Mouse (Mus musculus) limb, embryonic 11.5 days (tissue): ENCODE results near the gene Trp63. TPM values are rescaled to one million over a fixed set of nuclear protein-coding genes. Genes with fewer than 3 reads are reported as not detected.

Experiments used
- ATAC-seq: fragments of 200-750 bp; cut with Nextera tagmentation; 2 replicates; pipeline ENCODE4 v1.8.0; 2017; ENCODE audit warnings: low read depth; ENCODE audit not compliant: insufficient number of reproducible peaks, low FRiP score, low TSS enrichment
- DNase-seq: peaks from one replicate; pipeline ENCODE4 v3.0.0-alpha.2; 2015; ENCODE audit warnings: low spot score
- H3K27ac ChIP-seq: fragments of 300-500 bp; sonication (generic); replicated peaks from 2 replicates; pipeline ENCODE4 v1.5.1; 2014; ENCODE audit warnings: low read depth, mild to moderate bottlenecking, low read length
- H3K27me3 ChIP-seq: fragments of 300-500 bp; sonication (generic); 2 replicates; pipeline ENCODE4 v1.6.1; 2014; ENCODE audit warnings: mild to moderate bottlenecking, low read length, mixed read lengths; ENCODE audit not compliant: control insufficient read depth, insufficient read depth
- H3K36me3 ChIP-seq: fragments of 300-500 bp; sonication (generic); 2 replicates; pipeline ENCODE4 v1.6.1; 2014; ENCODE audit warnings: mild to moderate bottlenecking, low read length, moderate library complexity, mixed read lengths; ENCODE audit not compliant: control insufficient read depth, insufficient read depth
- H3K4me1 ChIP-seq: fragments of 300-500 bp; sonication (generic); 2 replicates; pipeline ENCODE4 v1.6.1; 2014; ENCODE audit warnings: low read length, mixed read lengths; ENCODE audit not compliant: control insufficient read depth, insufficient read depth
- H3K4me2 ChIP-seq: fragments of 300-500 bp; sonication (generic); 2 replicates; pipeline ENCODE4 v1.6.1; 2014; ENCODE audit warnings: low read depth, mild to moderate bottlenecking, moderate library complexity; ENCODE audit not compliant: severe bottlenecking
- H3K4me3 ChIP-seq: fragments of 300-500 bp; sonication (generic); 2 replicates; pipeline ENCODE4 v1.5.1; 2014; ENCODE audit warnings: low read depth, low read length
- H3K9ac ChIP-seq: fragments of 300-500 bp; sonication (generic); 2 replicates; pipeline ENCODE4 v1.6.1; 2014; ENCODE audit warnings: mild to moderate bottlenecking, low read length
- H3K9me3 ChIP-seq: fragments of 300-500 bp; sonication (generic); 2 replicates; pipeline ENCODE4 v1.6.1; 2016; ENCODE audit warnings: low read length; ENCODE audit not compliant: control insufficient read depth
- WGBS: fragments of 180-500 bp; shearing (Covaris S2); extraction: QIAGEN DNeasy Blood & Tissue Kit; methylation state at CpG from one replicate; pipeline ENCODE4 v1.1.7; 2014; 5-methylcytosine and 5-hydroxymethylcytosine counted together
- polyA plus RNA-seq: library from polyadenylated mRNA; unstranded; fragments of >200 nt; fragmentation: Nextera tagmentation; extraction: Ambion mirVana; gene quantifications from 2 replicates; pipeline ENCODE4 v1.2.1, GENCODE M21; 2014

Gene Trp63
- polyA plus RNA-seq, 1 experiment from 2014 or later, result 18.6 TPM

- Histone ChIP-seq H3K27ac (no peak overlapping the region), H3K36me3 (no peaks in the 10 kb centered on the region), H3K9me3 (no peaks in the 10 kb centered on the region), H3K4me3 (no peak overlapping the region), H3K9ac (no peak overlapping the region), H3K27me3 (no peaks in the 10 kb centered on the region), H3K4me1 (no peaks in the 10 kb centered on the region), H3K4me2 (no peak overlapping the region)
- WGBS, result 3% methylated on average over 5 of the region's 5 CpGs
- no peak for DNase-seq
- no peak for ATAC-seq
These were observed 7.0 kb downstream of the Trp63 start for GRCm38 (mm10) chr16:25690612-25691011.

- Histone ChIP-seq H3K27me3 (no peaks in the 10 kb centered on the region), H3K4me2 (no peak overlapping the region), H3K4me1 (no peaks in the 10 kb centered on the region), H3K9me3 (no peaks in the 10 kb centered on the region), H3K9ac (no peak overlapping the region), H3K4me3 (no peak overlapping the region), H3K36me3 (no peaks in the 10 kb centered on the region), H3K27ac (no peak overlapping the region)
- WGBS, result 93% methylated on average over 2 of the region's 2 CpGs
- no peak for ATAC-seq
- no peak for DNase-seq
These were observed 17.7 kb downstream of the Trp63 start for GRCm38 (mm10) chr16:25701252-25701651.

GRCm38 (mm10) chr16:25706260-25706659 lies 22.7 kb downstream of the Trp63 start:
- Histone ChIP-seq H3K4me1 (no peaks in the 10 kb centered on the region), H3K9ac (no peak overlapping the region), H3K4me2 (no peak overlapping the region), H3K9me3 (no peaks in the 10 kb centered on the region), H3K27ac (no peak overlapping the region), H3K36me3 (no peaks in the 10 kb centered on the region), H3K4me3 (no peak overlapping the region), H3K27me3 (no peaks in the 10 kb centered on the region)
- DNase-seq, result no peak
- no peak for ATAC-seq

- no peak overlapping the region for H3K9ac ChIP-seq
- H3K4me1 ChIP-seq, result no peaks in the 10 kb centered on the region
- no peak overlapping the region for H3K4me3 ChIP-seq
- 84% methylated on average over 3 of the region's 3 CpGs for WGBS
- DNase-seq (no peak), ATAC-seq (no peak)
- no peaks in the 10 kb centered on the region for H3K9me3 ChIP-seq
- no peaks in the 10 kb centered on the region for H3K36me3 ChIP-seq
- H3K27me3 ChIP-seq, result no peaks in the 10 kb centered on the region
- H3K4me2 ChIP-seq, result no peak overlapping the region
- H3K27ac ChIP-seq, result no peak overlapping the region
These were observed 32.2 kb downstream of the Trp63 start for GRCm38 (mm10) chr16:25715790-25716189.

GRCm38 (mm10) chr16:25723131-25723530 lies 39.6 kb downstream of the Trp63 start:
- no peak for DNase-seq
- no peaks in the 10 kb centered on the region for H3K4me1 ChIP-seq
- H3K4me3 ChIP-seq, result no peak overlapping the region
- H3K27ac ChIP-seq, result no peak overlapping the region
- H3K4me2 ChIP-seq, result no peak overlapping the region
- ATAC-seq, result no peak
- no peaks in the 10 kb centered on the region for H3K9me3 ChIP-seq
- H3K9ac ChIP-seq, result no peak overlapping the region
- no peaks in the 10 kb centered on the region for H3K36me3 ChIP-seq
- 80% methylated on average over 5 of the region's 5 CpGs for WGBS
- no peaks in the 10 kb centered on the region for H3K27me3 ChIP-seq

GRCm38 (mm10) chr16:25727001-25727400 lies 43.4 kb downstream of the Trp63 start:
- Histone ChIP-seq H3K9me3 (no peaks in the 10 kb centered on the region), H3K27me3 (no peaks in the 10 kb centered on the region), H3K9ac (no peak overlapping the region), H3K4me3 (no peak overlapping the region), H3K27ac (no peak overlapping the region), H3K4me2 (no peak overlapping the region), H3K36me3 (no peaks in the 10 kb centered on the region), H3K4me1 (no peaks in the 10 kb centered on the region)
- WGBS, result 93% methylated on average over 5 of the region's 5 CpGs
- DNase-seq (no peak), ATAC-seq (no peak)

GRCm38 (mm10) chr16:25727957-25728506 lies 44.5 kb downstream of the Trp63 start:
- H3K4me1 ChIP-seq, result no peaks in the 10 kb centered on the region
- no peak overlapping the region for H3K27ac ChIP-seq
- WGBS, result 22% methylated on average over 7 of the region's 7 CpGs

GRCm38 (mm10) chr16:25736912-25737311 lies 53.3 kb downstream of the Trp63 start:
- Histone ChIP-seq H3K27ac (no peak overlapping the region), H3K4me2 (no peak overlapping the region), H3K27me3 (no peaks in the 10 kb centered on the region), H3K36me3 (no peaks in the 10 kb centered on the region), H3K4me3 (no peak overlapping the region), H3K9ac (no peak overlapping the region), H3K9me3 (no peaks in the 10 kb centered on the region), H3K4me1 (no peaks in the 10 kb centered on the region)
- no peak for ATAC-seq
- no peak for DNase-seq
- WGBS, result 76% methylated on average over 3 of the region's 3 CpGs

More at GRCm38 (mm10) chr16:25727957-25728506, 44.5 kb downstream of the Trp63 start:
- no peak overlapping the region for H3K4me3 ChIP-seq
- no peaks in the 10 kb centered on the region for H3K9me3 ChIP-seq
- no peak for ATAC-seq
- no peak for DNase-seq
- H3K4me2 ChIP-seq, result no peak overlapping the region
- no peaks in the 10 kb centered on the region for H3K36me3 ChIP-seq
- H3K9ac ChIP-seq, result no peak overlapping the region
- H3K27me3 ChIP-seq, result no peaks in the 10 kb centered on the region

GRCm38 (mm10) chr16:25737623-25738050 lies 54.1 kb downstream of the Trp63 start:
- Histone ChIP-seq H3K4me3 (no peak overlapping the region), H3K9me3 (no peaks in the 10 kb centered on the region), H3K36me3 (no peaks in the 10 kb centered on the region), H3K4me2 (no peak overlapping the region), H3K27me3 (no peaks in the 10 kb centered on the region), H3K9ac (no peak overlapping the region), H3K27ac (no peak overlapping the region), H3K4me1 (no peaks in the 10 kb centered on the region)
- no peak for ATAC-seq
- no peak for DNase-seq
- 75% methylated on average over 6 of the region's 6 CpGs for WGBS
